Mouse (Mus musculus) liver, postnatal 0 days (tissue): Measurements from ENCODE around the gene Gm28043. TPM values are rescaled to one million over a fixed set of nuclear protein-coding genes. Genes with fewer than 3 reads are reported as not detected.
A peak's percentile ranks its signal among the peaks of the same experiment; 100 is the strongest.

Experiments used
- ATAC-seq: fragments of 200-750 bp; cut with Nextera tagmentation; 2 replicates; pipeline ENCODE4 v1.8.0; 2017; ENCODE audit warnings: mild to moderate bottlenecking, moderate library complexity
- DNase-seq: peaks from one replicate; pipeline ENCODE4 v3.0.0-alpha.2; 2016
- H3K27ac ChIP-seq: fragments of 300-500 bp; sonication (generic); 2 replicates; pipeline ENCODE4 v1.5.1; 2014; ENCODE audit warnings: antibody characterized with exemption, moderate library complexity, mild to moderate bottlenecking, low read depth
- H3K27me3 ChIP-seq: fragments of 300-500 bp; sonication (generic); 2 replicates; pipeline ENCODE4 v1.6.1; 2014; ENCODE audit warnings: low read length, control low read depth, mixed read lengths; ENCODE audit not compliant: insufficient read depth
- H3K36me3 ChIP-seq: fragments of 300-500 bp; sonication (generic); replicated peaks from 2 replicates; pipeline ENCODE4 v1.6.1; 2014; ENCODE audit warnings: mild to moderate bottlenecking, control low read depth, low read length, moderate library complexity, mixed read lengths; ENCODE audit not compliant: insufficient read depth
- H3K4me1 ChIP-seq: fragments of 300-500 bp; sonication (generic); 2 replicates; pipeline ENCODE4 v1.6.1; 2014; ENCODE audit warnings: antibody characterized with exemption, mild to moderate bottlenecking, control low read depth; ENCODE audit not compliant: insufficient read depth
- H3K4me2 ChIP-seq: fragments of 300-500 bp; sonication (generic); 2 replicates; pipeline ENCODE4 v1.6.1; 2014; ENCODE audit warnings: low read depth, mild to moderate bottlenecking, low read length, moderate library complexity, mixed read lengths
- H3K4me3 ChIP-seq: fragments of 300-500 bp; sonication (generic); 2 replicates; pipeline ENCODE4 v1.5.1; 2014; ENCODE audit warnings: low read depth, low read length
- H3K9ac ChIP-seq: fragments of 300-500 bp; sonication (generic); replicated peaks from 2 replicates; pipeline ENCODE4 v1.6.1; 2014; ENCODE audit warnings: mild to moderate bottlenecking, moderate library complexity
- H3K9me3 ChIP-seq: fragments of 300-500 bp; sonication (generic); 2 replicates; pipeline ENCODE4 v1.6.1; 2016; ENCODE audit warnings: mild to moderate bottlenecking, control low read depth, low read length, mixed read lengths
- CTCF ChIP-seq: sonication (generic); IDR thresholded peaks from 2 replicates; pipeline ENCODE4 v1.5.1; 2016; ENCODE audit warnings: antibody characterized with exemption, low read depth
- EP300 ChIP-seq: IDR thresholded peaks from 2 replicates; pipeline ENCODE4 v1.6.1; 2016; ENCODE audit warnings: antibody characterized with exemption, low read depth, mild to moderate bottlenecking
- WGBS: fragments of 180-500 bp; shearing (Covaris S2); extraction: QIAGEN DNeasy Blood & Tissue Kit; methylation state at CpG from one replicate; pipeline ENCODE4 v1.1.7; 2014; ENCODE audit not compliant: insufficient replicate concordance; 5-methylcytosine and 5-hydroxymethylcytosine counted together
- polyA plus RNA-seq: library from polyadenylated mRNA; unstranded; fragments of >200 nt; fragmentation: Nextera tagmentation; extraction: Ambion mirVana; gene quantifications from 2 replicates; pipeline ENCODE4 v1.2.1, GENCODE M21; 2015

Gm28043 gene
- polyA plus RNA-seq, 1 experiment from 2014 or later, result 0.69 TPM

- H3K4me2 ChIP-seq, result no peak overlapping the region
- 59% methylated on average over 6 of the region's 6 CpGs for WGBS
Measured at GRCm38 (mm10) chr17:29725027-29725620, 110.4 kb downstream of the Gm28043 start.

GRCm38 (mm10) chr17:29728082-29728481 lies 113.4 kb downstream of the Gm28043 start:
- H3K27me3 ChIP-seq, result no peaks in the 10 kb centered on the region
- no peaks in the 10 kb centered on the region for H3K9me3 ChIP-seq
- WGBS, result 38% methylated on average over 8 of the region's 8 CpGs
- no peak overlapping the region for H3K27ac ChIP-seq
- H3K36me3 ChIP-seq, result no peaks in the 10 kb centered on the region
- ATAC-seq (no peak), DNase-seq (no peak)
- TF ChIP-seq EP300 (no peak), CTCF (peak; percentile 45)
- no peak overlapping the region for H3K9ac ChIP-seq
- peaks cover 9% of the 10 kb centered on the region; the same call in 1 of the 2 replicates for H3K4me1 ChIP-seq
- no peak overlapping the region for H3K4me3 ChIP-seq
- H3K4me2 ChIP-seq, result no peak overlapping the region

More at GRCm38 (mm10) chr17:29725027-29725620, 110.4 kb downstream of the Gm28043 start:
- no peaks in the 10 kb centered on the region for H3K9me3 ChIP-seq
- no peak overlapping the region for H3K27ac ChIP-seq
- DNase-seq (no peak), ATAC-seq (no peak)
- no peak overlapping the region for H3K4me3 ChIP-seq
- TF ChIP-seq EP300, result no peak
- no peak for TF ChIP-seq CTCF
- no peaks in the 10 kb centered on the region for H3K27me3 ChIP-seq
- no peaks in the 10 kb centered on the region for H3K4me1 ChIP-seq
- no peak overlapping the region for H3K9ac ChIP-seq
- H3K36me3 ChIP-seq, result no peaks in the 10 kb centered on the region

DNA sequence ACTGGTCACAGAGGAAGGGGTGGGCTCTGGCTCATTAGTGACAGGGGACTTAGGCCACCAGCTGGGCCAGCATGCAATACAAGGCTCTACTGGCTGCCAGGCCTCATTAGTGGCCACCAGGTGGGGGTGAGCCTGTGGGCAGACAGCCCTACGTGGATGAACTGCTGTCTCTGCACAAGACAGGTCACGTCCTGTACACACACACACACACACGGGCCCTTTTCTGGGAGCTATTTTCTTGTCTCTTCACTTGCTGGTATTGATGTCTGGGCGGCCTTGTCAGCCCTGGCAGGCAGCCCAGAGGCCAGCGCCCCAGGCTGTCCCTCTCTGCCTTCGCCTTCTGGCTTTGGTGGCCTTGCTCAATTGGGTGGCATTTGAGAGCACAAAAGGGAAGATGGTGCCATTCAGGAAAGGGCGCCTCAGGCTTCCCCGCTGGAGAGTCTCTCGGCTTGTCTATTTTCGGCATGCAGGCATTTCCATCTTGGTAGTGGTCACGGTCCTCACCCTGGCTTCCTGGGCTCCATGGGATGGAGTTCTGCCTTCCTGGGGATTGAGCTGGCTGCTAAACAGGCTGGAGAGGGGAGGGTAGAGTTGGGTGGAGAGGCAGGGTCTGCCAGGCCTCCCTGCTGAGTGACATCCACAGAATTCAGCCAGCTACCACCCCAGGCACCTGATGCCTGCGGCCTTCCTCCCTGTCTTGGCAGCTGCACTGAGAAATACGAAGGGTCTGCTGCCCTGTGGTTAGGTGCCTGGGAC lies 116.0 kb downstream of the Gm28043 start:
- ATAC-seq, result peak; percentile 23; the same call in 1 of the 2 replicates
- H3K27ac ChIP-seq, result no peak overlapping the region
- TF ChIP-seq EP300 (no peak), CTCF (no peak)
- H3K4me1 ChIP-seq, result peaks cover 9% of the 10 kb centered on the region; the same call in 1 of the 2 replicates
- H3K4me2 ChIP-seq, result no peak overlapping the region
- peak; percentile 43 for DNase-seq
- no peaks in the 10 kb centered on the region for H3K27me3 ChIP-seq
- no peaks in the 10 kb centered on the region for H3K36me3 ChIP-seq
- no peak overlapping the region for H3K4me3 ChIP-seq
- 52% methylated on average over 13 of the region's 13 CpGs for WGBS
- H3K9me3 ChIP-seq, result no peaks in the 10 kb centered on the region
- no peak overlapping the region for H3K9ac ChIP-seq

- peaks cover 9% of the 10 kb centered on the region; the same call in 1 of the 2 replicates for H3K4me1 ChIP-seq
- H3K9ac ChIP-seq, result no peak overlapping the region
- no peaks in the 10 kb centered on the region for H3K27me3 ChIP-seq
- DNase-seq, result no peak
- H3K36me3 ChIP-seq, result no peaks in the 10 kb centered on the region
- ATAC-seq, result no peak
- no peak overlapping the region for H3K27ac ChIP-seq
- H3K4me3 ChIP-seq, result no peak overlapping the region
- no peak overlapping the region for H3K4me2 ChIP-seq
- WGBS, result 70% methylated on average over 12 of the region's 12 CpGs
- H3K9me3 ChIP-seq, result no peaks in the 10 kb centered on the region
- TF ChIP-seq EP300 (no peak), CTCF (no peak)
Measured at GRCm38 (mm10) chr17:29731266-29731952, 116.7 kb downstream of the Gm28043 start.

DNA sequence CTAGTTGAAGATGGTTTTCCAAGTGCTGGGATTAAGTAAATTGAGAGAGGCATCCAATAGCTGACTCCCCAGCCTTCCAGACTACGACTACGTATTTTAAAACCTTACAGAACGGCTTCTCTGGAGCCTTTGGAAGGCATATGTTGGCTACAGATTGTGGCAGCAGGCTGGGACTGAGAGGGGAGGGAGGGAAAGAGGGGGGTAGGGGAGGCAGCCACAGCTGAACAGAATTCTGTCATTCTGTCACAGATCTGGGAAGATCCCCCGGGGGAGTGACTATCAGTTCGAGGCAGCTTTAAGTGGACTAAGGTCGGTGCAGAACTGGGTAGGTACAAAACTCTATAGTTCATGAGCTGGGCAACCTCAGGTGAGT lies 117.3 kb downstream of the Gm28043 start:
- H3K4me1 ChIP-seq, result peaks cover 9% of the 10 kb centered on the region; the same call in 1 of the 2 replicates
- no peak for DNase-seq
- 63% methylated on average over 6 of the region's 6 CpGs for WGBS
- H3K9ac ChIP-seq, result no peak overlapping the region
- H3K36me3 ChIP-seq, result no peaks in the 10 kb centered on the region
- no peak overlapping the region for H3K4me2 ChIP-seq
- H3K27me3 ChIP-seq, result no peaks in the 10 kb centered on the region
- no peak overlapping the region for H3K27ac ChIP-seq
- no peak overlapping the region for H3K4me3 ChIP-seq
- TF ChIP-seq EP300 (no peak), CTCF (no peak)
- no peaks in the 10 kb centered on the region for H3K9me3 ChIP-seq
- no peak for ATAC-seq

DNA sequence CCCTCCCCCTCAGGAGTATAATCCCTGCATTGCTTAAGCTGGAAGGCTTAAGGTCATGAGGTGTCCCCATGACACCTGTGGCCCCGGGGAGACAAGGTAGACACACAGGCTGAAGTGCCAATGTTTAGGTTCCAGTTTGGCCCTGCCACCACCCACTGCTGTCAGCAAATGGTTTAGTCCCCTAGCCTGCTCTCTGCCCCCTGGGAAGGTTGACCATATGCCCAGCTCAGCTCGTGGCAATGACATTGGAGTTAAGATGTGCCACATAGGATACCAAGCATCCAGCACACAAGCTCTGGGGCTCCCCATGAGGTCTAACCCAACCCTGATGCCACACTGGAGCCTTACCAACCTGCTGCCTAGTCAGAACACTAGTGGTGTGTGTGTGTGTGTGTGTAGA lies 117.8 kb downstream of the Gm28043 start:
- DNase-seq (no peak), ATAC-seq (no peak)
- H3K9ac ChIP-seq, result no peak overlapping the region
- H3K4me1 ChIP-seq, result peaks cover 9% of the 10 kb centered on the region; the same call in 1 of the 2 replicates
- TF ChIP-seq CTCF (no peak), EP300 (no peak)
- no peaks in the 10 kb centered on the region for H3K27me3 ChIP-seq
- no peak overlapping the region for H3K4me2 ChIP-seq
- WGBS, result 75% methylated on average over 2 of the region's 2 CpGs
- H3K27ac ChIP-seq, result no peak overlapping the region
- H3K36me3 ChIP-seq, result no peaks in the 10 kb centered on the region
- H3K9me3 ChIP-seq, result no peaks in the 10 kb centered on the region
- no peak overlapping the region for H3K4me3 ChIP-seq
